Comparison of ENCODE assay signal across 8 mouse cellular contexts in genomic region chr15:102224186-102224991, GRCm38 (mm10). TPM values are rescaled to one million over a fixed set of nuclear protein-coding genes. Genes with fewer than 3 reads are reported as not detected.
DNase-seq lines count a peak whose midpoint lies in the region; ATAC-seq and TF ChIP-seq lines count a peak whose summit lies in the region.

No protein-coding gene starts in this region.

- H3K4me1 ChIP-seq in ES-E14 (ENCODE audit: control insufficient read depth in 2 of 2, insufficient read depth in 2 of 2, low read length in 2 of 2, poor library complexity in 1 of 2) = peaks cover 6 to 13% of the 10 kb centered on the region in 2 experiments; a peak in 3 of 4 replicates
- H3K4me1 ChIP-seq in forebrain, embryonic 13.5 days = peaks cover 15% of the 10 kb centered on the region
- peaks cover 4% of the 10 kb centered on the region; the same call in 1 of the 2 replicates for H3K4me1 ChIP-seq in lung, postnatal 0 days (ENCODE audit: insufficient read depth, low read depth, low read length)

- TF ChIP-seq CTCF in layer of hippocampus, adult 2 months (conservative IDR thresholded peaks at IDR 0.05) = peak; percentile 98
- TF ChIP-seq CTCF in lung, postnatal 0 days (IDR thresholded peaks at IDR 0.05) = peak; percentile 89

- intact Hi-C loops in heart, postnatal 14 days (cut with DNase I) = loop anchor here (1.0 to 5.0 kb wide), 2 partner anchors 46 to 132 kb away; no protein-coding TSS in a partner anchor

- TF ChIP-seq EP300 in lung, postnatal 0 days (IDR thresholded peaks at IDR 0.05) = no peak

- DNase-seq in ES-E14 (ENCODE audit: low read depth, low spot score) = no peak
- DNase-seq in cerebellum, adult 11 months = peak; percentile 80
- peak; percentile 88 to 89 for DNase-seq in heart, postnatal 14 days
- peak; percentile 70 to 81 for DNase-seq in layer of hippocampus, adult 2 months (ENCODE audit: low spot score in 2 of 2)
- DNase-seq in lung, postnatal 0 days (ENCODE audit: low spot score) = peak; percentile 87
- DNase-seq in ovary, postnatal 14 days (ENCODE audit: low spot score) = peak; percentile 76
- peak; percentile 94 for DNase-seq in thymus, postnatal 14 days

- no peak overlapping the region for H3K27ac ChIP-seq in ES-E14 (ENCODE audit: insufficient read depth, low read depth, low read length, poor library complexity, severe bottlenecking)
- H3K27ac ChIP-seq in forebrain, embryonic 13.5 days = no peak overlapping the region
- no peak overlapping the region for H3K27ac ChIP-seq in layer of hippocampus, adult 2 months
- no peak overlapping the region for H3K27ac ChIP-seq in lung, postnatal 0 days (ENCODE audit: low read length)

- WGBS in forebrain, embryonic 13.5 days = 4% methylated on average over 43 of the region's 43 CpGs
- 3% methylated on average over 42 of the region's 43 CpGs for WGBS in lung, postnatal 0 days

- no peaks in the 10 kb centered on the region for H3K36me3 ChIP-seq in ES-E14 (ENCODE audit: control insufficient read depth, insufficient read depth, low read length, poor library complexity, severe bottlenecking)
- H3K36me3 ChIP-seq in forebrain, embryonic 13.5 days (ENCODE audit: poor library complexity, severe bottlenecking) = no peaks in the 10 kb centered on the region
- H3K36me3 ChIP-seq in lung, postnatal 0 days (ENCODE audit: insufficient read depth, low read length) = no peaks in the 10 kb centered on the region

- in situ Hi-C loops in ES-E14 (cut with MboI; ENCODE audit: low sequenced_read_pairs in 2 of 2, unreplicated experiment in 2 of 2) = no loop called here

- H3K9me3 ChIP-seq in ES-E14 (ENCODE audit: control insufficient read depth, insufficient read depth, low read depth, low read length) = no peaks in the 10 kb centered on the region
- no peaks in the 10 kb centered on the region for H3K9me3 ChIP-seq in forebrain, embryonic 13.5 days (replicated peaks)
- H3K9me3 ChIP-seq in lung, postnatal 0 days (ENCODE audit: low read length) = no peaks in the 10 kb centered on the region

- ATAC-seq in forebrain, embryonic 13.5 days = peak; percentile 86
- ATAC-seq in lung, postnatal 0 days = peak; percentile 91

- H3K27me3 ChIP-seq in forebrain, embryonic 13.5 days = peaks cover 33% of the 10 kb centered on the region
- peaks cover 10% of the 10 kb centered on the region for H3K27me3 ChIP-seq in lung, postnatal 0 days (replicated peaks; ENCODE audit: insufficient read depth, low read length)

- H3K9ac ChIP-seq in ES-E14 (ENCODE audit: insufficient read depth, low read depth, low read length, poor library complexity, severe bottlenecking) = peak overlapping the region; percentile 57; the same call in 1 of the 2 replicates
- H3K9ac ChIP-seq in forebrain, embryonic 13.5 days = peak overlapping the region; percentile 66
- peak overlapping the region; percentile 16; the same call in 1 of the 2 replicates for H3K9ac ChIP-seq in lung, postnatal 0 days (replicated peaks; ENCODE audit: low read depth)

- peak overlapping the region; percentile 84 for H3K4me2 ChIP-seq in forebrain, embryonic 13.5 days
- H3K4me2 ChIP-seq in lung, postnatal 0 days (replicated peaks; ENCODE audit: low read depth, low read length) = peak overlapping the region; percentile 83

- H3K4me3 ChIP-seq in ES-E14 (ENCODE audit: insufficient read depth in 1 of 2, low read depth in 1 of 2, low read length in 2 of 2, poor library complexity in 1 of 2, severe bottlenecking in 1 of 2) = peak overlapping the region; percentile 60 to 71
- peak overlapping the region; percentile 43 for H3K4me3 ChIP-seq in forebrain, embryonic 13.5 days
- peak overlapping the region; percentile 54 for H3K4me3 ChIP-seq in layer of hippocampus, adult 2 months
- H3K4me3 ChIP-seq in lung, postnatal 0 days (ENCODE audit: low read depth, low read length) = peak overlapping the region; percentile 37

TF ChIP-seq in ES-E14, 5 proteins besides CTCF, POLR2A, EP300 and RAD21:
- TF ChIP-seq ZC3H11A (IDR thresholded peaks at IDR 0.05; ENCODE audit: borderline replicate concordance, low read depth, low read length) (peak; percentile 53; the same call in 1 of the 2 replicates), ZNF384 (IDR thresholded peaks at IDR 0.05; ENCODE audit: low read depth, low read length) (0 out of 2 replicates have a peak, but pooled peaks have one; percentile 5), MAFK (IDR thresholded peaks at IDR 0.05; ENCODE audit: insufficient read depth, low read depth, low read length) (no peak)

RNA-seq across cellular contexts. Expression of gene Itgb7, which starts 7.4 kb away (rescaled TPM):
- total RNA-seq in ES-E14 (2012; rRNA removed) = 34.0 and 93.0 TPM in 2 replicates
- 0.32 and 0.48 TPM in 2 replicates for polyA plus RNA-seq in forebrain, embryonic 13.5 days (2015; fragmentation: Nextera tagmentation; extraction: Ambion mirVana)
- 1 to 10 TPM; 1.5 to 1.8 TPM for total RNA-seq in heart, postnatal 14 days (2021)
- total RNA-seq in layer of hippocampus, adult 2 months (2021) = 1 to 10 TPM; 1.0 to 3.9 TPM
- 3.6 and 4.3 TPM in 2 replicates for polyA plus RNA-seq in lung, postnatal 0 days (2015; fragmentation: Nextera tagmentation; extraction: Ambion mirVana)

RNA-seq across cellular contexts. Expression of gene Csad, which starts 19.9 kb away (rescaled TPM):
- 47.3 and 51.9 TPM in 2 replicates for total RNA-seq in ES-E14 (2012; rRNA removed)
- polyA plus RNA-seq in forebrain, embryonic 13.5 days (2015; fragmentation: Nextera tagmentation; extraction: Ambion mirVana) = 42.7 and 46.4 TPM in 2 replicates
- 10 to 100 TPM; 21.3 to 23.7 TPM for total RNA-seq in heart, postnatal 14 days (2021)
- total RNA-seq in layer of hippocampus, adult 2 months (2021) = 10 to 100 TPM; 39.5 to 40.4 TPM
- polyA plus RNA-seq in lung, postnatal 0 days (2015; fragmentation: Nextera tagmentation; extraction: Ambion mirVana) = 71.0 and 76.9 TPM in 2 replicates

RNA-seq across cellular contexts. Expression of gene Zfp740, which starts 21.3 kb away (rescaled TPM):
- 97.3 and 98.5 TPM in 2 replicates for total RNA-seq in ES-E14 (2012; rRNA removed)
- polyA plus RNA-seq in forebrain, embryonic 13.5 days (2015; fragmentation: Nextera tagmentation; extraction: Ambion mirVana) = 90.0 and 98.7 TPM in 2 replicates
- 10 to 100 TPM; 41.8 to 47.1 TPM for total RNA-seq in heart, postnatal 14 days (2021)
- 10 to 100 TPM; 68.3 to 76.5 TPM for total RNA-seq in layer of hippocampus, adult 2 months (2021)
- 31.9 and 33.9 TPM in 2 replicates for polyA plus RNA-seq in lung, postnatal 0 days (2015; fragmentation: Nextera tagmentation; extraction: Ambion mirVana)

RNA-seq across cellular contexts. Expression of gene Rarg, which starts 32.9 kb away (rescaled TPM):
- total RNA-seq in ES-E14 (2012; rRNA removed) = 101 and 115 TPM in 2 replicates
- 3.2 and 4.2 TPM in 2 replicates for polyA plus RNA-seq in forebrain, embryonic 13.5 days (2015; fragmentation: Nextera tagmentation; extraction: Ambion mirVana)
- total RNA-seq in heart, postnatal 14 days (2021) = 10 to 100 TPM; 18.9 to 21.1 TPM
- 10 to 100 TPM; 12.2 to 14.1 TPM for total RNA-seq in layer of hippocampus, adult 2 months (2021)
- 35.8 and 40.2 TPM in 2 replicates for polyA plus RNA-seq in lung, postnatal 0 days (2015; fragmentation: Nextera tagmentation; extraction: Ambion mirVana)

RNA-seq across cellular contexts. Expression of gene Gm9918, which starts 46.0 kb away (rescaled TPM):
- 0.45 and 1.0 TPM in 2 replicates for total RNA-seq in ES-E14 (2012; rRNA removed)
- 0.09 TPM in 1 of 2 replicates, not detected in the other for polyA plus RNA-seq in forebrain, embryonic 13.5 days (2015; fragmentation: Nextera tagmentation; extraction: Ambion mirVana)
- not detected for total RNA-seq in heart, postnatal 14 days (2021)
- total RNA-seq in layer of hippocampus, adult 2 months (2021) = not detected
- polyA plus RNA-seq in lung, postnatal 0 days (2015; fragmentation: Nextera tagmentation; extraction: Ambion mirVana) = 0.13 and 0.36 TPM in 2 replicates

Comparison
In these comparisons a context has a peak if more than half of its experiments do, and no peak if none do; other contexts are left out.
1. H3K9ac ChIP-seq: peak in every context shown above with its lines; median percentile 66 in forebrain, embryonic 13.5 days; 57 in ES-E14; 16 in lung, postnatal 0 days.